Mouse (Mus musculus): ENCODE measurements around the gene Vmn1r135. TPM values are rescaled to one million over a fixed set of nuclear protein-coding genes. Genes with fewer than 3 reads are reported as not detected.
"Not testable (repeated sequence)": the region's sequence is repeated elsewhere in the genome, so short reads cannot be mapped to it uniquely, and the experiment has no call there.

Vmn1r135 gene
- total RNA-seq (2021), result not detected

DNA sequence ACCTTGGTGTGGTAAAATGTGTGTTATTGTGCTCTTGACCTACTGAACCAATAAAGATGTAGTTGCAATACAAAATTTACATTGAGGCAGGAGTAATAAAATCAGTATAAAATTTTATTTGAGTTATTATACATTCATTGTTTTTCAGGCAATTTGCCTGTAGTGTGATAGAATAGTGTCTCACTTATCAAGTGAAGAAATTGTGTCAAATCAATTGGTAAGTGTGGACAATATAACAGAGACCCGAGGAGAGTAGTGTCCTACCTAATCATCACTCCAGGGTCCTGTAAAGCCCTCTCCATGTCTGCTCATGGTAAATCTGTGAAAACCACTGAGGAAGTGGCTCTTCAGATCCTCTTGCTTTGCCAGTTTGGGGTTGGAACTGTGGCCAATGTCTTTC lies at the start of gene Vmn1r135:
Vmn1r135 (plus strand) TSS at position 301 of the 400 bp plus-strand sequence.
- DNase-seq (ENCODE audit: low spot score); intact Hi-C loops (cut with DNase I): not testable (repeated sequence)

- intact Hi-C loops (cut with DNase I); DNase-seq (ENCODE audit: low spot score): not testable (repeated sequence)
Observed at GRCm38 (mm10) chr7:21796628-21797027, 35.5 kb upstream of the Vmn1r135 start, which contains the start of gene Gm4177. Gm4177 (minus strand) TSS chr7:21796728.

DNA sequence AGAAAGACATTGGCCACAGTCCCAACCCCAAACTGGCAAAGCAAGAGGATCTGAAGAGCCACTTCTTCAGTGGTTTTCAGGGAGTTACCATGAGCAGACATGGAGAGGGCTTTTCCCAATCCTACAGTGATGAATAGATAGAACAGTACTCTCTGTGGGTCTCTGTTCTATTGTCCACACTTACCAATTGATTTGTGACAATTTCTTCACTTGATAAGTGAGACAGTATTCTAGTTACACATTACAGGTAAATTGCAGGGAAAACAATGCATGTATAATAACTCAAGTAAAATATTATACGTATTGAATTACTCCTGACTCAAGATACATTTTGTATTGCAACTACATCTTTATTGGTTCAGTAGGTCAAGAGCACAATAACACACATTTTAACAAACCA lies 12.0 kb downstream of the Vmn1r135 start, which contains the start of gene Gm5725:
Gm5725 (minus strand) TSS at position 101 of the 400 bp plus-strand sequence.
- DNase-seq (ENCODE audit: low spot score); intact Hi-C loops (cut with DNase I): not testable (repeated sequence)

Other genes starting within 250 kb of the Vmn1r135 start
- gene Vmn1r132, start 218.3 kb upstream of the Vmn1r135 start, total RNA-seq (2021), result not detected
- not detected for gene Gm4175, start 70.9 kb upstream of the Vmn1r135 start, total RNA-seq (2021)
- gene Gm4177, start 35.6 kb upstream of the Vmn1r135 start, total RNA-seq (2021), result not detected
- not detected for gene Gm5725, start 11.9 kb downstream of the Vmn1r135 start, total RNA-seq (2021)
- not detected for gene Gm5891, start 88.9 kb downstream of the Vmn1r135 start, total RNA-seq (2021)
- not detected for gene Vmn1r137, start 162.2 kb downstream of the Vmn1r135 start, total RNA-seq (2021)
- gene Vmn1r138, start 196.5 kb downstream of the Vmn1r135 start, total RNA-seq (2021), result not detected
- gene Gm6176, start 224.0 kb downstream of the Vmn1r135 start, total RNA-seq (2021), result not detected
- gene Vmn1r139, start 236.7 kb downstream of the Vmn1r135 start, total RNA-seq (2021), result not detected

All from heart, postnatal 25 days (tissue).